Mouse (Mus musculus): ENCODE measurements around the gene Olfr6.

GRCm38 (mm10) chr7:106948212-106948611, 15.5 kb downstream of the Olfr6 start, which contains the start of gene Olfr710:
- TF ChIP-seq POLR2A (IDR thresholded peaks at IDR 0.05; ENCODE audit: low read depth, low read length) = no peak
- no peak for TF ChIP-seq CTCF (IDR thresholded peaks at IDR 0.05; ENCODE audit: extremely low read depth, insufficient read length, insufficient replicate concordance, low read depth, low read length)
